In genomic region chr15:102167620-102168021, GRCm38 (mm10) we compare ENCODE assay signal across 10 mouse cellular contexts. TPM values are rescaled to one million over a fixed set of nuclear protein-coding genes. Genes with fewer than 3 reads are reported as not detected.
DNase-seq lines count a peak whose midpoint lies in the region; ATAC-seq and TF ChIP-seq lines count a peak whose summit lies in the region.
"Had no signal": no experiment of that assay in that cellular context is flagged by ENCODE, and none has a peak within 500 bp of the region (broad histone marks: within the 10 kb centered on the region; RNA-seq: fewer than 3 reads in every experiment).

No protein-coding gene starts in this region.

- peaks cover 5% of the 10 kb centered on the region; the same call in 1 of the 2 replicates for H3K36me3 ChIP-seq in heart, embryonic 13.5 days
- H3K36me3 ChIP-seq in C2C12 (ENCODE audit: control insufficient read depth, insufficient read depth), result no peaks in the 10 kb centered on the region
- no peaks in the 10 kb centered on the region for H3K36me3 ChIP-seq in embryonic facial prominence, embryonic 11.5 days (replicated peaks; ENCODE audit: control insufficient read depth, insufficient read depth, low read depth, low read length)
- no peaks in the 10 kb centered on the region for H3K36me3 ChIP-seq in lung, embryonic 14.5 days (ENCODE audit: insufficient read depth)

- no peak overlapping the region for H3ac ChIP-seq in C2C12 (ENCODE audit: control insufficient read depth, insufficient read length, low read depth)

- no peak for DNase-seq in heart, postnatal 36 days
- peak; percentile 72 for DNase-seq in embryonic facial prominence, embryonic 11.5 days (ENCODE audit: low spot score)
- peak; percentile 82 for DNase-seq in lung, embryonic 14.5 days
- no peak for DNase-seq in spleen, postnatal 10 days (ENCODE audit: low spot score in 2 of 2)
- DNase-seq in left cerebral cortex, postnatal 14 days (ENCODE audit: low spot score in 2 of 2), result no peak
- no peak for DNase-seq in layer of hippocampus, postnatal 10 days (ENCODE audit: low spot score in 2 of 2)
- DNase-seq: forebrain, postnatal 0 days; thymus, postnatal 14 days had no signal

- H3K4me1 ChIP-seq in heart, embryonic 13.5 days, result peaks cover 22% of the 10 kb centered on the region
- H3K4me1 ChIP-seq in embryonic facial prominence, embryonic 11.5 days (ENCODE audit: control insufficient read depth, insufficient read depth, low read length), result no peaks in the 10 kb centered on the region
- peaks cover 4% of the 10 kb centered on the region; the same call in 1 of the 2 replicates for H3K4me1 ChIP-seq in lung, embryonic 14.5 days (ENCODE audit: insufficient read depth)

- ATAC-seq in heart, embryonic 13.5 days (ENCODE audit: extremely low read depth, insufficient number of reproducible peaks, low FRiP score, low TSS enrichment), result no peak
- ATAC-seq in embryonic facial prominence, embryonic 11.5 days (replicated peaks; ENCODE audit: insufficient number of reproducible peaks, low FRiP score, low TSS enrichment, low read depth), result peak; percentile 63; the same call in 1 of the 2 replicates
- peak; percentile 65 for ATAC-seq in lung, embryonic 14.5 days (ENCODE audit: insufficient read depth)
- ATAC-seq: forebrain, postnatal 0 days had no signal

- H3K9ac ChIP-seq in heart, embryonic 13.5 days, result peak overlapping the region; percentile 37; the same call in 1 of the 2 replicates
- no peak overlapping the region for H3K9ac ChIP-seq in embryonic facial prominence, embryonic 11.5 days (replicated peaks; ENCODE audit: low read length)
- H3K9ac ChIP-seq in lung, embryonic 14.5 days, result no peak overlapping the region
- H3K9ac ChIP-seq: forebrain, postnatal 0 days had no signal

- H3K9me3 ChIP-seq in heart, embryonic 13.5 days, result no peaks in the 10 kb centered on the region
- no peaks in the 10 kb centered on the region for H3K9me3 ChIP-seq in embryonic facial prominence, embryonic 11.5 days (replicated peaks; ENCODE audit: control insufficient read depth, low read length)
- no peaks in the 10 kb centered on the region for H3K9me3 ChIP-seq in lung, embryonic 14.5 days (ENCODE audit: low read depth, low read length)

- H3K79me2 ChIP-seq in C2C12 (ENCODE audit: control insufficient read depth, insufficient read depth), result no peaks in the 10 kb centered on the region

- H3K27ac ChIP-seq in heart, embryonic 13.5 days (replicated peaks), result peak overlapping the region; percentile 69
- H3K27ac ChIP-seq in embryonic facial prominence, embryonic 11.5 days (replicated peaks; ENCODE audit: low read depth, low read length), result peak overlapping the region; percentile 29; the same call in 1 of the 2 replicates
- peak overlapping the region; percentile 19; the same call in 1 of the 2 replicates for H3K27ac ChIP-seq in lung, embryonic 14.5 days (ENCODE audit: low read depth)

- H3K79me3 ChIP-seq in C2C12 (ENCODE audit: low read depth), result no peaks in the 10 kb centered on the region

- 33% methylated on average over 6 of the region's 6 CpGs for WGBS in heart, embryonic 13.5 days
- 29% methylated on average over 6 of the region's 6 CpGs for WGBS in embryonic facial prominence, embryonic 11.5 days
- WGBS in lung, embryonic 14.5 days, result 18% methylated on average over 6 of the region's 6 CpGs

- no peaks in the 10 kb centered on the region for H3K27me3 ChIP-seq in heart, embryonic 13.5 days (replicated peaks)
- H3K27me3 ChIP-seq in C2C12 (ENCODE audit: control insufficient read depth, insufficient read depth, insufficient read length), result no peaks in the 10 kb centered on the region
- H3K27me3 ChIP-seq in embryonic facial prominence, embryonic 11.5 days (ENCODE audit: control insufficient read depth, insufficient read depth, low read length), result no peaks in the 10 kb centered on the region
- H3K27me3 ChIP-seq in lung, embryonic 14.5 days (ENCODE audit: insufficient read depth, low read length), result no peaks in the 10 kb centered on the region

- intact Hi-C loops in heart, postnatal 36 days (cut with DNase I), result no loop called here
- intact Hi-C loops in left cerebral cortex, postnatal 14 days (cut with DNase I), result no loop called here

- H3K4me2 ChIP-seq in heart, embryonic 13.5 days, result no peak overlapping the region
- no peak overlapping the region for H3K4me2 ChIP-seq in embryonic facial prominence, embryonic 11.5 days (ENCODE audit: low read depth, low read length)
- no peak overlapping the region for H3K4me2 ChIP-seq in lung, embryonic 14.5 days

- TF ChIP-seq CTCF in C2C12 (IDR thresholded peaks at IDR 0.05; ENCODE audit: control insufficient read depth, insufficient read depth, insufficient read length), result no peak
- TF ChIP-seq CTCF in lung, embryonic 14.5 days (IDR thresholded peaks at IDR 0.05; ENCODE audit: low read depth), result no peak

- no peak overlapping the region for H3K4me3 ChIP-seq in heart, embryonic 13.5 days
- H3K4me3 ChIP-seq in C2C12 (ENCODE audit: insufficient read depth, poor library complexity, severe bottlenecking), result no peak overlapping the region
- H3K4me3 ChIP-seq in embryonic facial prominence, embryonic 11.5 days (ENCODE audit: low read depth, low read length), result no peak overlapping the region
- no peak overlapping the region for H3K4me3 ChIP-seq in lung, embryonic 14.5 days (ENCODE audit: low read depth, low read length)

TF ChIP-seq in C2C12, 6 proteins besides CTCF, POLR2A, EP300 and RAD21:
- no peak for TF ChIP-seq MYOG (IDR thresholded peaks at IDR 0.05; ENCODE audit: control insufficient read depth, extremely low read depth, insufficient read length)
- peak; percentile 16 for TF ChIP-seq MAX (IDR thresholded peaks at IDR 0.05)
- no peak for TF ChIP-seq USF1 (IDR thresholded peaks at IDR 0.05; ENCODE audit: low read depth)
- TF ChIP-seq FOSL1 (IDR thresholded peaks at IDR 0.05; ENCODE audit: insufficient read depth, low read length, poor library complexity, severe bottlenecking), result no peak
- TF ChIP-seq MYOD1 (IDR thresholded peaks at IDR 0.05; ENCODE audit: control insufficient read depth, insufficient read length, low read depth), result peak; percentile 76
- no peak for TF ChIP-seq CEBPB (IDR thresholded peaks at IDR 0.05; ENCODE audit: low read depth)
TF ChIP-seq in C2C12: peak in this region for 2.

RNA-seq across cellular contexts. Expression of gene Soat2, which starts 17.3 kb away (rescaled TPM):
- polyA plus RNA-seq in heart, embryonic 13.5 days (2015; fragmentation: Nextera tagmentation; extraction: Ambion mirVana), result 0.53 and 1.5 TPM in 2 replicates
- total RNA-seq in heart, postnatal 36 days (2021), result not detected
- polyA plus RNA-seq in C2C12 (2012; fragmentation: generic; extraction: Trizol), result 0.06 TPM
- polyA plus RNA-seq in embryonic facial prominence, embryonic 11.5 days (2014; fragmentation: Nextera tagmentation; extraction: Ambion mirVana), result 0.10 TPM in 1 of 2 replicates, not detected in the other
- polyA plus RNA-seq in lung, embryonic 14.5 days (2014; fragmentation: Nextera tagmentation; extraction: Ambion mirVana), result 0.16 and 0.19 TPM in 2 replicates
- not detected for total RNA-seq in left cerebral cortex, postnatal 14 days (2021)
- total RNA-seq in layer of hippocampus, postnatal 10 days (2021), result not detected

RNA-seq across cellular contexts. Expression of gene Igfbp6, which starts 23.5 kb away (rescaled TPM):
- polyA plus RNA-seq in heart, embryonic 13.5 days (2015; fragmentation: Nextera tagmentation; extraction: Ambion mirVana), result 3.5 and 3.7 TPM in 2 replicates
- 10 to 100 TPM; 31.4 to 40.9 TPM for total RNA-seq in heart, postnatal 36 days (2021)
- polyA plus RNA-seq in C2C12 (2012; fragmentation: generic; extraction: Trizol), result 297 TPM
- polyA plus RNA-seq in embryonic facial prominence, embryonic 11.5 days (2014; fragmentation: Nextera tagmentation; extraction: Ambion mirVana), result 0.70 TPM in 1 of 2 replicates, not detected in the other
- polyA plus RNA-seq in lung, embryonic 14.5 days (2014; fragmentation: Nextera tagmentation; extraction: Ambion mirVana), result 6.8 and 7.2 TPM in 2 replicates
- 10 to 100 TPM; 11.9 to 13.5 TPM for total RNA-seq in left cerebral cortex, postnatal 14 days (2021)
- total RNA-seq in layer of hippocampus, postnatal 10 days (2021), result 1 to 10 TPM; 2.3 to 3.1 TPM

RNA-seq across cellular contexts. Expression of gene Spryd3, which starts 31.6 kb away (rescaled TPM):
- 19.5 and 20.0 TPM in 2 replicates for polyA plus RNA-seq in heart, embryonic 13.5 days (2015; fragmentation: Nextera tagmentation; extraction: Ambion mirVana)
- total RNA-seq in heart, postnatal 36 days (2021), result 10 to 100 TPM; 14.8 to 14.9 TPM
- polyA plus RNA-seq in C2C12 (2012; fragmentation: generic; extraction: Trizol), result 47.1 TPM
- polyA plus RNA-seq in embryonic facial prominence, embryonic 11.5 days (2014; fragmentation: Nextera tagmentation; extraction: Ambion mirVana), result 8.2 and 9.3 TPM in 2 replicates
- polyA plus RNA-seq in lung, embryonic 14.5 days (2014; fragmentation: Nextera tagmentation; extraction: Ambion mirVana), result 11.5 and 13.6 TPM in 2 replicates
- total RNA-seq in left cerebral cortex, postnatal 14 days (2021), result 100 to 1,000 TPM; 143 to 152 TPM
- total RNA-seq in layer of hippocampus, postnatal 10 days (2021), result 100 to 1,000 TPM; 148 to 163 TPM

RNA-seq across cellular contexts. Expression of gene Zfp740, which starts 35.4 kb away (rescaled TPM):
- polyA plus RNA-seq in heart, embryonic 13.5 days (2015; fragmentation: Nextera tagmentation; extraction: Ambion mirVana), result 30.3 and 31.7 TPM in 2 replicates
- total RNA-seq in heart, postnatal 36 days (2021), result 10 to 100 TPM; 32.2 to 35.9 TPM
- 45.8 TPM for polyA plus RNA-seq in C2C12 (2012; fragmentation: generic; extraction: Trizol)
- polyA plus RNA-seq in embryonic facial prominence, embryonic 11.5 days (2014; fragmentation: Nextera tagmentation; extraction: Ambion mirVana), result 68.1 and 68.9 TPM in 2 replicates
- polyA plus RNA-seq in lung, embryonic 14.5 days (2014; fragmentation: Nextera tagmentation; extraction: Ambion mirVana), result 60.4 and 64.1 TPM in 2 replicates
- total RNA-seq in left cerebral cortex, postnatal 14 days (2021), result 10 to 100 TPM; 55.2 to 61.6 TPM
- 10 to 100 TPM; 64.4 to 68.3 TPM for total RNA-seq in layer of hippocampus, postnatal 10 days (2021)

RNA-seq across cellular contexts. Expression of gene Csad, which starts 36.9 kb away (rescaled TPM):
- 33.4 and 41.6 TPM in 2 replicates for polyA plus RNA-seq in heart, embryonic 13.5 days (2015; fragmentation: Nextera tagmentation; extraction: Ambion mirVana)
- total RNA-seq in heart, postnatal 36 days (2021), result 10 to 100 TPM; 15.8 to 16.2 TPM
- 26.4 TPM for polyA plus RNA-seq in C2C12 (2012; fragmentation: generic; extraction: Trizol)
- polyA plus RNA-seq in embryonic facial prominence, embryonic 11.5 days (2014; fragmentation: Nextera tagmentation; extraction: Ambion mirVana), result 31.9 and 34.6 TPM in 2 replicates
- 59.1 and 68.1 TPM in 2 replicates for polyA plus RNA-seq in lung, embryonic 14.5 days (2014; fragmentation: Nextera tagmentation; extraction: Ambion mirVana)
- 10 to 100 TPM; 29.7 to 30.4 TPM for total RNA-seq in left cerebral cortex, postnatal 14 days (2021)
- total RNA-seq in layer of hippocampus, postnatal 10 days (2021), result 10 to 100 TPM; 33.0 to 38.7 TPM

Comparison
In these comparisons a context has a peak if more than half of its experiments do, and no peak if none do; other contexts are left out.
1. H3K27ac ChIP-seq: peak in every context shown above with its lines; median percentile 69 in heart, embryonic 13.5 days; 29 in embryonic facial prominence, embryonic 11.5 days; 19 in lung, embryonic 14.5 days.
2. DNase-seq: peak in embryonic facial prominence, embryonic 11.5 days (single experiment) and lung, embryonic 14.5 days (single experiment); none in heart, postnatal 36 days (0 of 2), spleen, postnatal 10 days (0 of 2), left cerebral cortex, postnatal 14 days (0 of 2) and layer of hippocampus, postnatal 10 days (0 of 2).
3. RNA of gene Igfbp6, which starts 23.5 kb away (polyA plus RNA-seq): 297 TPM in C2C12 (single experiment); 6.8 to 7.2 TPM in lung, embryonic 14.5 days, 3.5 to 3.7 TPM in heart, embryonic 13.5 days and 0.70 TPM in embryonic facial prominence, embryonic 11.5 days; every median in the first group is over 10 times any median in the second.